Comparison of ENCODE assay signal across 18 mouse cellular contexts in the genomic region with DNA sequence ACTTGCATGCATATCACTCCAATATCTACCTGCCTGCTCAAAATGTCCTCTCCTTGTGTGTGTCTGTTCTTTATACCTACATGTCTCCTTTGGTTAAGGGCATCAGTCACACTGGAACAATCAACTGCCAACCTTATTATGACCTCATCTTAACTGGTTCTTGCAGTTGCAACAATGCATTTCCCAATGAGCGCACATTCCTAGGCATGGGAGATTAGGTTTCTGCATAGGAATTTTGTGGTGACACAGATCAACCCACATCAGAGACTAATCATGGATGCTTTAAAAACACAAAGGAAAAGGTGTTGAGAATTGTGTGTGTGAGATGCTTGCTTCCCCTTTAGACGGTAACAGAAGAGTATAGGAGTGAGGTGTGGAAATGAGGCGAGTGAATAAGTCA.
"Had no signal": no experiment of that assay in that cellular context is flagged by ENCODE, and none has a peak within 500 bp of the region (broad histone marks: within the 10 kb centered on the region; RNA-seq: fewer than 3 reads in every experiment).

No protein-coding gene starts in this region.

- H3K9me3 ChIP-seq: midbrain, embryonic 10.5 days; midbrain, embryonic 12.5 days; neural tube, embryonic 13.5 days; neural tube, embryonic 15.5 days; stomach, embryonic 15.5 days had no signal

- H3K9ac ChIP-seq: lung, embryonic 14.5 days; midbrain, embryonic 12.5 days; neural tube, embryonic 13.5 days; neural tube, embryonic 15.5 days; stomach, embryonic 15.5 days had no signal

- H3K4me3 ChIP-seq: midbrain, embryonic 10.5 days; midbrain, embryonic 12.5 days; myocyte; neural tube, embryonic 13.5 days; neural tube, embryonic 15.5 days; stomach, embryonic 15.5 days had no signal

- ATAC-seq: midbrain, embryonic 16.5 days had no signal

- DNase-seq: lung, adult 18-20 months; lung, embryonic 14.5 days; lung, postnatal 10 days; lung, postnatal 4 days; midbrain, embryonic 14.5 days; right cerebral cortex, adult 18-20 months; right cerebral cortex, postnatal 14 days; thymus, adult 2 months; thymus, postnatal 25 days; thymus, postnatal 4 days had no signal

- H3K36me3 ChIP-seq: midbrain, embryonic 10.5 days; midbrain, embryonic 12.5 days; neural tube, embryonic 13.5 days; neural tube, embryonic 15.5 days; stomach, embryonic 15.5 days had no signal

- H3K27ac ChIP-seq: midbrain, embryonic 10.5 days; midbrain, embryonic 12.5 days; neural tube, embryonic 13.5 days; neural tube, embryonic 15.5 days; stomach, embryonic 15.5 days; stomach, postnatal 0 days had no signal

- H3K27me3 ChIP-seq: midbrain, embryonic 12.5 days; neural tube, embryonic 13.5 days; neural tube, embryonic 15.5 days; stomach, embryonic 15.5 days had no signal

- H3K4me1 ChIP-seq: midbrain, embryonic 12.5 days; neural tube, embryonic 13.5 days; neural tube, embryonic 15.5 days; stomach, embryonic 15.5 days had no signal

- H3K4me2 ChIP-seq: lung, embryonic 14.5 days; midbrain, embryonic 12.5 days; neural tube, embryonic 13.5 days; neural tube, embryonic 15.5 days; stomach, embryonic 15.5 days had no signal
